Mouse (Mus musculus) spleen, postnatal 14 days (tissue): Measurements from ENCODE around the gene Nqo2.

Experiments used
- DNase-seq, 2 experiments: peaks; one replicate each; pipeline ENCODE4 v3.0.0; 2021 to 2022; ENCODE audit warnings: low spot score in 2 of 2

Nqo2 gene

DNA sequence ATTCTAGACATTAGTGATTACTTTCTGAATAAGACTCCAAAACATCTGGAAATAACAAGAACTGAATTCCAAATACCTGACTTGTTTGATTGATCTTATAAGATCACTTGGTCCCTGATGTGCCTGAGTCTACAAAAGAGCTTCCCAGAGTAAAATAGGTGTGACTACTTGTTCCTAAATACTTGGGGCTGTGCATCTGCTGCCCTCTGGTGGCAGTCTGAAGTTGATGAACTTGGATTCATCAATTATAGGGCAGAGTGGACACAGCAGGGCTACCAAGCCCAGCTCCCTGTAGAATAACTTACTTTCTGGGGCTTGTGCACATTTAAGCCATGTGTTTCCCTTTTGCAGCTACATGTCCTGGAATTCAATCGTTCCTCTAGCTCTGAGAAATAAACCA, 30.7 kb downstream of the Nqo2 start:
- DNase-seq, result peak; percentile 21 to 50

- DNase-seq, result peak; percentile 86 to 89
Observed at GRCm38 (mm10) chr13:34002058-34003006, 37.8 kb downstream of the Nqo2 start, which contains the start of the genes Ripk1 and Serpinb6a. TSS of gene Ripk1 (plus strand) at chr13:34002363. TSS of gene Serpinb6a (minus strand) at chr13:34002794.

DNA sequence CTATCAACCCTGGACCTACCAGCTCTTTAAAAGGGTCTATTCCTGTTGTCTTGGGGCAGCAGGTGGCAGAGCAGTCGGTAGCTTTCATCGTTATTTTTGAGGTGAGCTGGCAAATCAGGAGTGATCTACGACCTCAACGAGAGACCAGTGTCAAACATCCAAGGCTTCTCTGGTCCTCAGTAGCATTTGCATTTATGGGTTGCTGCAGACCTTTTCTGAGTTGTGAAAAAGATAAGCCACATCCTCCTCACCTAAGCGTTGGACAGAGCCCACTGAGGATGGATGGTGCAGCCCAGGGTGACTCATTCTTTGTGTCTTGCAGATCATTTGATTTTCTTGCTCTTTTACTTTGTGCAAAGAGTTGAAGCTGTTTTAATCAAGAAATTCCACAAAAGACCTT, 38.6 kb downstream of the Nqo2 start:
- DNase-seq, result peak in 1 of 2 experiments; percentile 7

- no peak for DNase-seq
Observed at GRCm38 (mm10) chr13:34007234-34007633, 42.7 kb downstream of the Nqo2 start.

DNA sequence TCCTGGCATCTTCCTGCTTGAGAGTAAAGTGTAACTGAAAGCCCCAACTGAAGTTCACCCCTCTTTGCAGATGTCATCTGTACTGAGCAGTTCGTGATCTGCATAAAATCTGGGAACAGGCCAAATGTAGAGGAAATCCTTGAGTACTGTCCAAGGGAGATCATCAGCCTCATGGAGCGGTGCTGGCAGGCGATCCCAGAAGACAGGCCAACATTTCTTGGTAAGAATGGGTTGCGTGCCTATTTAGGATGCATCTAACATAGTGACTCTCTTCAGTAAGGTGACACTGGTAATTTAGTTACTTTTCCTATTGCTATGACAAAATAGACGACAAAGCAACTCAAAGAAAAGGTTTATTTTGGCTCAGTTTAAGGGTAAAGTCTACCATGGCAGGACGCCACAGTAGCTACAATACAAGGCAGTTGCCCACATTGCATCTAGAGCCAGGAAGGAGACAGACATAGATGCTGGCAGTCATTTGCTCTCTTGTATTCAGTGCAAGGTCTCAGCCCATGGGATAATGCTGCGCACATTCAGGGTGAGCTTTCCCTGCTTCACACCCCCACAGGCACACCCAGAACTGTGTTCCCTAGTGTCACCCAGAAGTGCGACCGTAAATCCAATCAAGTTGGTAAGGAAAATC, 52.6 kb downstream of the Nqo2 start:
- no peak for DNase-seq

GRCm38 (mm10) chr13:34018521-34018920, 54.0 kb downstream of the Nqo2 start:
- no peak for DNase-seq

GRCm38 (mm10) chr13:34021998-34022397, 57.5 kb downstream of the Nqo2 start:
- DNase-seq, result no peak

- DNase-seq, result no peak
Observed at GRCm38 (mm10) chr13:34032041-34032440, 67.6 kb downstream of the Nqo2 start.

DNA sequence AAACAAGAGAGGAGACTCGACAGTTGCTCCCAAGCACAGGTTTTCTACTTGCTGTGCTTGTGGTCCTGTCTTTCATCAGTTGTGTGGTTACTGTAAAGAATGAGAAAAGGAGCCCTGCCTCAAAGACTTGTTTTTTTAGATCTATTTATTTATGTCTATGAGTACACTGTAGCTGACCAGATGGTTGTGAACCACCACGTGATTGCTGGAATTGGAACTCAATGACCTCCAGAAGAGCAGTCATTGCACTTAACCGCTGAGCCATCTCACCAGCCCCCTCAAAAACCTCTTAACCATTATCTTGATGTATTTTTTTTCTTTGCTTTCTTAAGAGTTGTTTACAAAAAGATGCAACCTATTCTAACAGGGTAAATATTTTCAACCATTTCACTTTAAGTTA, 70.9 kb downstream of the Nqo2 start:
- DNase-seq, result no peak

DNA sequence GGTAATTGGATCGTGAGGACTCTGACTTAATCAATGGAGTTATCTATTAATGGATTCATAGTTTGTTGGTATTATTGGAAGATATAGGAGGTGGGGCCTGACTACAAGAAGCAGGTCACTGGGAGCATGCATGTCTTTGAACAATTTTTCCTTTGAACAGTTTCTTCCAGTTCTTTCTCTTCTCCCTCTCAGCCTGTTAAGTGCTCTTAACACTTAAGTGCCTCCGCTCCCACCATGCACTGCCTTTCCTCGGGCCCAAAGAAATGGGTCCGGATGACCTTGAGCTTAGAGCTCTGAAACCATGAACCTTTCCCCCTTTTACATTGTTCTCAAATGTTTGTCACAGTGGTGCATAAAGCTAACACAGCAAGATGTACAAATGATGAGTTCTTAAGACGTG, 72.2 kb downstream of the Nqo2 start:
- no peak for DNase-seq

DNA sequence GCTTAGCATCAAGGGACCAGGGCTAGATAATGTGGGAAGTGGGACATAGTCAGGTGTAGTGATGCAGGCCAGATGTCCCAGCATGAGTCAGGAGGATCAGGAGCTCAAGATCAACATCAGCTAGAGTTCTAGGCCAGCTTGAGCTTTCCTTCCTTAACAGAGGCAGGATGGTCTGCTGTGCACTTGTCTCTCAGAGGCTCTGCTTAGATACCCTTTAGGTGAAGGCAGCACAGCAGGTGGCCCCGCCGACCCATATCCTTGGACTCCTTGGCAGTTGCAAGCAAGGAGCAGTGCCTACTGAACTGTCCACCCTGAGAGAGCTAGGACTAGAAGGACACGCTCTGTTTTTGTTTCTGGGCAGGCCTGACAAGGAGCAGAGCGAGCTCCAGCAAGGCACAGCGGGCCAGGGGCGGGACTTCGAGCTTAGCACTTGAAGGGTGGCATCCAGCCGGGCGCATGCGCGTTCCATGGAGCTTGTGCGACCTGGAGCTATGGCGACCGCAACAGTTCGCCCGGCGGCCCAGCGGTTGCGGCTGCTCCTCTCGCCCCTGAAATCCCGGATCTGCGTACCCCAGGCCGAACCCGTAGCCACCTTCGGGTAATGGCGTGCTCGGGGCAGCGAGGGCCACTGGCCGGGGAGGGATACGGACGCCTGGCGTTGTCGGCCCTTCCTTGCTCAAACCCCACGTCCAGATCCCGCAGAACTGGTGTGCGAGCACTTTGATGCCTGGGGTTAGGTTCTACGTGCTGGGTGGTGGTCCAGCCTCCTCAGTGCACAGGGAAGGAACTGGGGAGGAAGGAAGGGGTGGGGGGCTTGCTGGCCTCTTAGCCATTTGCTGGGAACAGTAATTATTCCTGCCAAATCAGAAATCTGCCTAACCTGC, 72.9 kb downstream of the Nqo2 start, which contains the start of gene Bphl:
TSS of gene Bphl (plus strand) at position 426 of the 884 bp plus-strand sequence.
- DNase-seq, result peak; percentile 76 to 81

DNA sequence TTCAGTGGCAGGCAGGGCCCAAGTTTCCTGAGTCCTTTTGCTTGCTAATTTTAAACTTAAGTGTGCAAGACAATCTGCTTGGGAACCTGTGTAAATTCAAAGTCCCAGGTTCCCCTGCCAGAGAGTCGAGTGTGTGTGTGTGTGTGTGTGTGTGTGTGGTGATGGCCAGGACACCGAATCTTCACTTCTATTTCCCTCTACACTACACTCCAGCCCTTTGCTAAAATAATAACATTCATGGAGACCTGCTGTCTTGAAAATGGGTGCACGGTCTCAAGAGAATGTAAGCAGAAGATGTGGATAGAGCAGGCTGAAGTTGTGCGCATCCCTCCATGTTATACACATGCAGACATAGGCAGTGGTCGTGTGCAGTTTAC, 73.6 kb downstream of the Nqo2 start:
- no peak for DNase-seq
